Mouse (Mus musculus) bone marrow, adult 2 months (tissue): ENCODE measurements around the gene Def8. TPM values are rescaled to one million over a fixed set of nuclear protein-coding genes. Genes with fewer than 3 reads are reported as not detected.

Experiments
- H3K27ac ChIP-seq: fragments of 200-500 bp; 2 replicates; pipeline ENCODE4 v1.5.1; 2012; ENCODE audit warnings: low read depth, mild to moderate bottlenecking, control low read depth, inconsistent platforms, low read length; ENCODE audit not compliant: control insufficient read depth, poor library complexity, insufficient read depth
- H3K4me1 ChIP-seq: fragments of 200-500 bp; 2 replicates; pipeline ENCODE4 v1.6.1; 2011; ENCODE audit warnings: low read length; ENCODE audit not compliant: control insufficient read depth, insufficient read depth
- H3K4me3 ChIP-seq: fragments of 200-500 bp; replicated peaks from 2 replicates; pipeline ENCODE3; 2011; ENCODE audit warnings: mild to moderate bottlenecking, low read depth, low read length, control low read depth; ENCODE audit not compliant: control insufficient read depth
- CTCF ChIP-seq: fragments of 200-500 bp; IDR thresholded peaks from 2 replicates; pipeline ENCODE4 v1.5.1; 2011; ENCODE audit warnings: low read length, control low read depth; ENCODE audit not compliant: control insufficient read depth, insufficient read depth
- POLR2A ChIP-seq: fragments of 200-500 bp; IDR thresholded peaks from 2 replicates; pipeline ENCODE4 v1.6.1; 2011; ENCODE audit warnings: low read depth, mild to moderate bottlenecking, control low read depth, low read length, borderline replicate concordance; ENCODE audit not compliant: control insufficient read depth
- WGBS: fragments of 180-500 bp; shearing (Covaris S2); methylation state at CpG from one replicate; pipeline ENCODE4 v1.1.7; 2018; 5-methylcytosine and 5-hydroxymethylcytosine counted together
- polyA plus RNA-seq: library from polyadenylated mRNA; stranded (reverse); fragments of >200 nt; gene quantifications from 2 replicates; pipeline ENCODE4 v1.2.4, GENCODE M21; 2011; ENCODE audit warnings: low replicate concordance; ENCODE audit not compliant: missing spikeins, insufficient read depth, insufficient read length

Gene Def8
- polyA plus RNA-seq, 1 experiment, result 16.7 TPM

- Histone ChIP-seq H3K27ac (no peak overlapping the region), H3K4me3 (no peak overlapping the region), H3K4me1 (no peaks in the 10 kb centered on the region)
- WGBS, result 87% methylated on average over 7 of the region's 7 CpGs
- TF ChIP-seq CTCF (no peak), POLR2A (no peak)
Observed at GRCm38 (mm10) chr8:123389026-123389425, 34.3 kb upstream of the Def8 start.

GRCm38 (mm10) chr8:123398308-123398707 is 25.0 kb upstream of the Def8 start:
- TF ChIP-seq POLR2A (no peak), CTCF (no peak)
- Histone ChIP-seq H3K4me1 (no peaks in the 10 kb centered on the region), H3K27ac (no peak overlapping the region), H3K4me3 (no peak overlapping the region)
- 70% methylated on average over 13 of the region's 13 CpGs for WGBS

DNA sequence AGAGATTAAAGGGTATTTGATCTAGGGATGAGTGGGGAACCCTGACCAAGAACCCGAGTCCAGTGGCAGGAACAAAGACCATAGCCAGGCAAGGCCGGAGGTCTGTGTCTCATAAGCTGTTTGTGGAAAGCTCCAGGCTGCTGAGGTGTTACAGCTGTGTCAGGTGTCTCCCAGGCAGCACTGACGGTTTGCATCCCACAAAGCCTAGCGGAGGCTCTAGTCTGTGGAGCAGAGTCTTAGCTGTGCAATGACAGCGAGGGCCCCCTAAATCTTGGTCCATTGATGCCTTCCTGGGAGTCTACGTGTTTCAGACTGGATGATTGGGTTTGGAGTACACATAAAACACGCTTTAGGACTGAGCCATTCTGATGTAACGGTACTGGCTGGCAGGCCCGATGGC is 21.4 kb upstream of the Def8 start:
- H3K4me3 ChIP-seq, result no peak overlapping the region
- 88% methylated on average over 9 of the region's 9 CpGs for WGBS
- H3K4me1 ChIP-seq, result no peaks in the 10 kb centered on the region
- no peak overlapping the region for H3K27ac ChIP-seq
- TF ChIP-seq POLR2A, result no peak
- TF ChIP-seq CTCF, result no peak

DNA sequence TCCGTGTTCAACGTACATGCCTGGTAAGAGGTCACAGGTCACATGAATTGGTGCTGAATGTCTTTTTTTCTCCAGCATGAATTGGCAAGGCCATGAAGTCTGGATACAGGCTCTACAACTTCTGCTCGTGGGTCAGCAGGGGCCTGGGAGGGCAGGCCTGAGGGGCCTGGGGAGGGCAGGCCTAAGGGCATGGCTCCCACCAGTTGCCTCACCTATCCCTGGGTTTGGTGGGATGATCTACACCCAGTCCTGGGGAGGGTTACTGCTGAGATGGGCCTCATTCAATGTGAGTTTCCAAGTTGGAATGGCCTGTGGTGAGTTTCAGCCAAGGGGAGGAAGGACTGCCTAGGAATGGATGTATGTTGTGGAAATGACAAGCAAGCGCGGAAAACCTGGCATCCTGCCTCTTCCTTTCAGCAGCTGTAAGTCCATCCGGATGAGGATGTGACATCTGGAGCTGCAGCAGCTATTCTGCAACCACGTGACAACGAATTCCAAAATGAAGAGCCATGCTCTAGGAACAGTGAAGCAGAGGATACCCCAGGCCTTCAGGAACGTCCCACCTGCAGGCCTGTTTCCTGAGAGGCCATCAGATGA is 20.5 kb upstream of the Def8 start:
- Histone ChIP-seq H3K4me1 (no peaks in the 10 kb centered on the region; the same call in 1 of the 2 replicates), H3K27ac (no peak overlapping the region), H3K4me3 (no peak overlapping the region)
- 86% methylated on average over 9 of the region's 9 CpGs for WGBS
- TF ChIP-seq CTCF (no peak), POLR2A (no peak)

- Histone ChIP-seq H3K4me1 (peaks cover 3% of the 10 kb centered on the region; the same call in 1 of the 2 replicates), H3K4me3 (no peak overlapping the region), H3K27ac (no peak overlapping the region)
- WGBS, result 48% methylated on average over 8 of the region's 8 CpGs
- TF ChIP-seq POLR2A, result no peak
Observed at GRCm38 (mm10) chr8:123404521-123404920, 18.8 kb upstream of the Def8 start.

- 11% methylated on average over 4 of the region's 4 CpGs for WGBS
- TF ChIP-seq CTCF, result peak; percentile 88
- TF ChIP-seq POLR2A, result no peak
- H3K4me1 ChIP-seq, result peaks cover 3% of the 10 kb centered on the region; the same call in 1 of the 2 replicates
- H3K4me3 ChIP-seq, result no peak within 1 kb of the TSS
- no peak within 1 kb of the TSS for H3K27ac ChIP-seq
Observed at GRCm38 (mm10) chr8:123406786-123407185, 16.5 kb upstream of the Def8 start, which contains the start of gene Mc1r. Gene Mc1r, plus strand, starts transcription at chr8:123407107.

DNA sequence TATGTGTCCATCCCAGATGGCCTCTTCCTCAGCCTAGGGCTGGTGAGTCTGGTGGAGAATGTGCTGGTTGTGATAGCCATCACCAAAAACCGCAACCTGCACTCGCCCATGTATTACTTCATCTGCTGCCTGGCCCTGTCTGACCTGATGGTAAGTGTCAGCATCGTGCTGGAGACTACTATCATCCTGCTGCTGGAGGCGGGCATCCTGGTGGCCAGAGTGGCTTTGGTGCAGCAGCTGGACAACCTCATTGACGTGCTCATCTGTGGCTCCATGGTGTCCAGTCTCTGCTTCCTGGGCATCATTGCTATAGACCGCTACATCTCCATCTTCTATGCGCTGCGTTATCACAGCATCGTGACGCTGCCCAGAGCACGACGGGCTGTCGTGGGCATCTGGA is 15.7 kb upstream of the Def8 start:
- TF ChIP-seq POLR2A (no peak), CTCF (no peak)
- Histone ChIP-seq H3K27ac (no peak overlapping the region), H3K4me3 (no peak overlapping the region), H3K4me1 (peaks cover 3% of the 10 kb centered on the region)
- 78% methylated on average over 13 of the region's 13 CpGs for WGBS

DNA sequence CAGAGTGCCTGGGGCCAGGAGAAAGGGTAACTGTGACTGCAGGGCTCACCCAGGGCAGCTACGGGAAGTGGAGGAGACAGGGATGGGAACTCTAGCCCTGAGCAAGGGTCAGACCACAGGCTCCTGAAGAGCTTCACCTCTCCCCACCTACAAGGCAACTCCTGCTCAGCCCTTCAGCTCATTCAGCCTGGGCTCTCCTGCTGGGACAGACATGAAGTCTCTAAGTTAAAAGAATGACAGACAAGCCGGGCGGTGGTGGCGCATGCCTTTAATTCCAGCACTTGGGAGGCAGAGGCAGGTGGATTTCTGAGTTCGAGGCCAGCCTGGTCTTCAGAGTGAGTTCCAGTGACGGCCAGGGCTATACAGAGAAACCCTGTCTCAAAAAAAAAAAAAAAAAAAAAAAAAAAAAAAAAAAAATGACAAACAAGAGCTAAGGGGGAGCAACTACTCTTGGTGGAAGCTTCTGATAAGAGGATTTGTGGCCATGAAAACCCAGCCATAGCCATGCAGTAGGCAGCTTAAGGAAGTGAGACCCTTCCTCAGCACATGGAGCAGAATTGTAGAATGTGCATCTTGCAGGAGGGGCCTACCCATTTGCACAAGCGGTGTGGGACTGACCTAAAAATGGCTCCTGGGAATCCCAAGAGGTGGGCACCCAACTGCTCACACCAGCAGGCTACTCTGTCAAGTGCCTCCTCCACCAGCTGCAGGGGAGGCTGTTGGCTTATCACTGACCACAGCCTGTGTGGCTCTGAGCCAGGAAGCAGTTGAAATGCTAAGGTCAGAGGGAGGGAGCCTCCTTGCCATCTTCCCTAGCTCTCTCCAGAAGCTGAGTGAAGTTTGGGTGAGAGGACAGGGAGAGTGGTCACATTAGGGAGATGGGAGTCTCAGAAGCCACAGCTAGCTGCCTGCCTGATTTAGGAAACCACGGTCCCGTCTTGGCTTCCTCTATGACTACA is 14.5 kb upstream of the Def8 start:
- WGBS, result 27% methylated on average over 9 of the region's 9 CpGs
- no peak for TF ChIP-seq CTCF
- TF ChIP-seq POLR2A, result no peak
- no peak overlapping the region for H3K27ac ChIP-seq
- peaks cover 3% of the 10 kb centered on the region for H3K4me1 ChIP-seq
- H3K4me3 ChIP-seq, result no peak overlapping the region

DNA sequence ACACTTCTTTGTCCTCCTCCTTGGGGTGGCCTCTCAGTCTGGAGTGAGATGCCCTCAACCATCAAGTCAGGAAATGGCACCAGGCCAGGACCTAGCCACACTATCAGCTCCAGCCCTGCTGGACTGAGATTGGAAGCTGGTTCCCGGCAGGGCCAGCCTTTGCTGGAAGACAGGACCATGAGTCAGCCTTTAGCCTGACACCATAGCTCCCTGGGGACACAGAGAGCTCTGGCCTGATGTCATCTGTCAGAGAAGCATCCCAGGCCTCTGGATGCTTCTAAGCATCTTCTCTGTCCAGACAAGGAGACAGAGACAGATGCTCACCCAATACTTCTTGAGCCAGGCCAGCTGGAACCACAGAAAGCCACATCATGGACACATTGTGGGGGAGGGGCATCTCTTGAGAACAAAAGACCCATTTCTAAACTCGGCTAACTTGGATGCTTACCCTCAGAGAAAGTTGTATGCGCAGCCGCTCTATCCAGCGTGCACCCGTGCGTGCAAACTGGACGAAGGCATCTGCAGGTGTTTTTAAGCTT is 13.2 kb upstream of the Def8 start:
- no peak overlapping the region for H3K4me3 ChIP-seq
- H3K27ac ChIP-seq, result no peak overlapping the region
- TF ChIP-seq CTCF, result no peak
- TF ChIP-seq POLR2A, result no peak
- peaks cover 3% of the 10 kb centered on the region for H3K4me1 ChIP-seq
- WGBS, result 67% methylated on average over 8 of the region's 8 CpGs
